23 mouse cellular contexts compared by ENCODE assay signal in genomic region chr11:59138537-59139486, GRCm38 (mm10). TPM values are rescaled to one million over a fixed set of nuclear protein-coding genes. Genes with fewer than 3 reads are reported as not detected.
DNase-seq lines count a peak whose midpoint lies in the region; ATAC-seq and TF ChIP-seq lines count a peak whose summit lies in the region.
"Had no signal": no experiment of that assay in that cellular context is flagged by ENCODE, and none has a peak within 500 bp of the region (broad histone marks: within the 10 kb centered on the region; RNA-seq: fewer than 3 reads in every experiment).

No protein-coding gene starts in this region.

- WGBS in limb, embryonic 14.5 days, result 62% methylated on average over 18 of the region's 19 CpGs
- 69% methylated on average over 19 of the region's 19 CpGs for WGBS in limb, embryonic 10.5 days
- WGBS in heart, embryonic 14.5 days, result 26% methylated on average over 19 of the region's 19 CpGs
- WGBS in intestine, postnatal 0 days, result 73% methylated on average over 19 of the region's 19 CpGs

- TF ChIP-seq POLR2A in limb, embryonic 14.5 days (IDR thresholded peaks at IDR 0.05; ENCODE audit: borderline replicate concordance, extremely low read depth, insufficient read depth, insufficient read length), result no peak

- intact Hi-C loops in gastrocnemius, postnatal 14 days (cut with DNase I; ENCODE audit: low total_unique reads), result no loop called here

- no peak overlapping the region for H3K27ac ChIP-seq in limb, embryonic 14.5 days (replicated peaks; ENCODE audit: low read depth, low read length)
- no peak overlapping the region for H3K27ac ChIP-seq in limb, embryonic 10.5 days
- peak overlapping the region; percentile 96 to 98 for H3K27ac ChIP-seq in heart, embryonic 14.5 days (replicated peaks in 1 of 2; ENCODE audit: control insufficient read depth in 1 of 2, insufficient read depth in 1 of 2, low read depth in 2 of 2, low read length in 2 of 2)
- no peak overlapping the region for H3K27ac ChIP-seq in intestine, postnatal 0 days (ENCODE audit: low read depth, low read length)
- H3K27ac ChIP-seq: forebrain, embryonic 15.5 days; hindbrain, embryonic 13.5 days; intestine, embryonic 15.5 days; kidney, embryonic 15.5 days; liver, embryonic 14.5 days; midbrain, embryonic 15.5 days had no signal

- peaks cover 41% of the 10 kb centered on the region for H3K27me3 ChIP-seq in limb, embryonic 14.5 days (ENCODE audit: control insufficient read depth, insufficient read depth, low read length)
- peaks cover 72% of the 10 kb centered on the region for H3K27me3 ChIP-seq in limb, embryonic 10.5 days (ENCODE audit: low read depth, poor library complexity, severe bottlenecking)
- peaks cover 31% of the 10 kb centered on the region for H3K27me3 ChIP-seq in heart, embryonic 14.5 days (ENCODE audit: control insufficient read depth, insufficient read depth, low read length)
- peaks cover 43% of the 10 kb centered on the region for H3K27me3 ChIP-seq in intestine, postnatal 0 days (replicated peaks; ENCODE audit: control insufficient read depth, insufficient read depth, low read length)

- no peaks in the 10 kb centered on the region for H3K9me3 ChIP-seq in limb, embryonic 14.5 days (ENCODE audit: control insufficient read depth, low read length)
- no peaks in the 10 kb centered on the region for H3K9me3 ChIP-seq in limb, embryonic 10.5 days (replicated peaks)
- H3K9me3 ChIP-seq in heart, embryonic 14.5 days (ENCODE audit: control insufficient read depth, low read length), result no peaks in the 10 kb centered on the region
- H3K9me3 ChIP-seq in intestine, postnatal 0 days (ENCODE audit: control insufficient read depth), result no peaks in the 10 kb centered on the region
- H3K9me3 ChIP-seq: forebrain, embryonic 15.5 days; hindbrain, embryonic 13.5 days; intestine, embryonic 15.5 days; kidney, embryonic 15.5 days; midbrain, embryonic 15.5 days had no signal

- H3K9ac ChIP-seq in limb, embryonic 14.5 days (ENCODE audit: low read depth, low read length, severe bottlenecking), result no peak overlapping the region
- peak overlapping the region; percentile 84 for H3K9ac ChIP-seq in heart, embryonic 14.5 days (ENCODE audit: low read length)
- H3K9ac ChIP-seq in intestine, postnatal 0 days (ENCODE audit: low read depth, low read length), result no peak overlapping the region
- H3K9ac ChIP-seq: forebrain, embryonic 15.5 days; hindbrain, embryonic 13.5 days; intestine, embryonic 15.5 days; kidney, embryonic 15.5 days; liver, embryonic 14.5 days; midbrain, embryonic 15.5 days had no signal

- no peak overlapping the region for H3K4me2 ChIP-seq in limb, embryonic 14.5 days (replicated peaks; ENCODE audit: low read depth, low read length, severe bottlenecking)
- H3K4me2 ChIP-seq in heart, embryonic 14.5 days (ENCODE audit: low read length), result peak overlapping the region; percentile 75
- H3K4me2 ChIP-seq in intestine, postnatal 0 days (replicated peaks; ENCODE audit: low read depth), result no peak overlapping the region
- H3K4me2 ChIP-seq: forebrain, embryonic 15.5 days; hindbrain, embryonic 13.5 days; intestine, embryonic 15.5 days; kidney, embryonic 15.5 days; midbrain, embryonic 15.5 days had no signal

- H3K4me1 ChIP-seq in limb, embryonic 14.5 days (ENCODE audit: control insufficient read depth, insufficient read depth, low read length), result no peaks in the 10 kb centered on the region
- H3K4me1 ChIP-seq in limb, embryonic 10.5 days, result peaks cover 23% of the 10 kb centered on the region
- peaks cover 45 to 49% of the 10 kb centered on the region in 2 experiments for H3K4me1 ChIP-seq in heart, embryonic 14.5 days (ENCODE audit: control insufficient read depth in 2 of 2, insufficient read depth in 2 of 2, low read length in 2 of 2)
- no peaks in the 10 kb centered on the region for H3K4me1 ChIP-seq in intestine, postnatal 0 days (replicated peaks; ENCODE audit: control insufficient read depth, insufficient read depth, low read length)

- no peak for DNase-seq in limb, embryonic 14.5 days (ENCODE audit: low spot score)
- no peak for DNase-seq in limb, embryonic 10.5 days (ENCODE audit: low spot score)
- peak; percentile 68 for DNase-seq in gastrocnemius, postnatal 14 days
- DNase-seq in skeletal muscle tissue, adult 2 months (ENCODE audit: low read depth, low spot score), result peak; percentile 92
- DNase-seq in layer of hippocampus, postnatal 25 days (ENCODE audit: extremely low spot score in 1 of 2, low spot score in 1 of 2), result no peak
- DNase-seq: adrenal gland, postnatal 25 days; B cell, adult 2 months; cerebellum, adult 9-10 months; layer of hippocampus, postnatal 36 days; retina, postnatal 1 day; right cerebral cortex, postnatal 4 days; thymus, adult 18-20 months had no signal

- H3K36me3 ChIP-seq in limb, embryonic 14.5 days (ENCODE audit: control insufficient read depth, insufficient read depth, low read length), result no peaks in the 10 kb centered on the region
- no peaks in the 10 kb centered on the region for H3K36me3 ChIP-seq in limb, embryonic 10.5 days
- H3K36me3 ChIP-seq in heart, embryonic 14.5 days (ENCODE audit: control insufficient read depth, insufficient read depth, low read length), result peaks cover 16% of the 10 kb centered on the region
- H3K36me3 ChIP-seq in intestine, postnatal 0 days (ENCODE audit: control insufficient read depth, insufficient read depth), result no peaks in the 10 kb centered on the region
- H3K36me3 ChIP-seq: forebrain, embryonic 15.5 days; hindbrain, embryonic 13.5 days; intestine, embryonic 15.5 days; kidney, embryonic 15.5 days; midbrain, embryonic 15.5 days had no signal

- TF ChIP-seq CTCF in intestine, postnatal 0 days (IDR thresholded peaks at IDR 0.05; ENCODE audit: low read depth), result no peak

- ATAC-seq in limb, embryonic 14.5 days (ENCODE audit: low FRiP score, low read depth), result peak; percentile 56
- peak; percentile 68 for ATAC-seq in heart, embryonic 14.5 days (ENCODE audit: insufficient number of reproducible peaks, insufficient read depth, low FRiP score, low read depth)
- no peak for ATAC-seq in intestine, postnatal 0 days
- ATAC-seq: forebrain, embryonic 15.5 days; intestine, embryonic 15.5 days; lung, postnatal 0 days; midbrain, embryonic 15.5 days had no signal

- H3K4me3 ChIP-seq in limb, embryonic 14.5 days (replicated peaks; ENCODE audit: low read length), result no peak overlapping the region
- no peak overlapping the region for H3K4me3 ChIP-seq in limb, embryonic 10.5 days
- H3K4me3 ChIP-seq in heart, embryonic 14.5 days (ENCODE audit: control insufficient read depth in 1 of 2, insufficient read depth in 1 of 2, low read depth in 1 of 2, low read length in 2 of 2), result peak overlapping the region; percentile 46 to 47
- no peak overlapping the region for H3K4me3 ChIP-seq in intestine, postnatal 0 days (ENCODE audit: low read depth, low read length)
- H3K4me3 ChIP-seq: erythroblast, embryonic 14.5 days; forebrain, embryonic 15.5 days; hindbrain, embryonic 13.5 days; intestine, embryonic 15.5 days; kidney, embryonic 15.5 days; megakaryocyte, embryonic 14.5 days; midbrain, embryonic 15.5 days had no signal

RNA-seq across cellular contexts. Expression of gene Obscn, which starts 2.6 kb away (rescaled TPM):
- 11.0 and 11.5 TPM in 2 replicates for polyA plus RNA-seq in limb, embryonic 14.5 days (2012; rRNA removed)
- polyA plus RNA-seq in limb, embryonic 14.5 days (2014; fragmentation: Nextera tagmentation; extraction: Ambion mirVana), result 3.2 and 5.4 TPM in 2 replicates
- 0.11 and 0.13 TPM in 2 replicates for polyA plus RNA-seq in limb, embryonic 10.5 days (2016; fragmentation: Nextera tagmentation; extraction: Ambion mirVana)
- 100 to 1,000 TPM; 708 to 848 TPM for total RNA-seq in gastrocnemius, postnatal 14 days (2021)
- 69.1 and 69.4 TPM in 2 replicates for polyA plus RNA-seq in heart, embryonic 14.5 days (2014; fragmentation: Nextera tagmentation; extraction: Ambion mirVana)
- 1 to 10 TPM; 1.5 to 2.2 TPM for total RNA-seq in layer of hippocampus, postnatal 25 days (2021)
- polyA plus RNA-seq in intestine, postnatal 0 days (2015; fragmentation: Nextera tagmentation; extraction: Ambion mirVana), result 0.16 and 0.23 TPM in 2 replicates

RNA-seq across cellular contexts. Expression of gene Iba57, which starts 24.7 kb away (rescaled TPM):
- polyA plus RNA-seq in limb, embryonic 14.5 days (2012; rRNA removed), result 4.0 TPM in 2 replicates
- polyA plus RNA-seq in limb, embryonic 14.5 days (2014; fragmentation: Nextera tagmentation; extraction: Ambion mirVana), result 1.8 and 2.4 TPM in 2 replicates
- 3.3 and 4.5 TPM in 2 replicates for polyA plus RNA-seq in limb, embryonic 10.5 days (2016; fragmentation: Nextera tagmentation; extraction: Ambion mirVana)
- total RNA-seq in gastrocnemius, postnatal 14 days (2021), result 10 to 100 TPM in 1 of 2 experiments, 1 to 10 TPM in 1; 7.7 to 10.6 TPM
- polyA plus RNA-seq in heart, embryonic 14.5 days (2014; fragmentation: Nextera tagmentation; extraction: Ambion mirVana), result 4.6 and 4.9 TPM in 2 replicates
- 1 to 10 TPM; 7.8 to 9.4 TPM for total RNA-seq in layer of hippocampus, postnatal 25 days (2021)
- 3.4 and 4.1 TPM in 2 replicates for polyA plus RNA-seq in intestine, postnatal 0 days (2015; fragmentation: Nextera tagmentation; extraction: Ambion mirVana)

RNA-seq across cellular contexts. Expression of gene Gjc2, which starts 44.2 kb away (rescaled TPM):
- polyA plus RNA-seq in limb, embryonic 14.5 days (2012; rRNA removed), result 0.78 and 1.2 TPM in 2 replicates
- polyA plus RNA-seq in limb, embryonic 14.5 days (2014; fragmentation: Nextera tagmentation; extraction: Ambion mirVana), result 0.36 and 0.70 TPM in 2 replicates
- 0.23 TPM in 1 of 2 replicates, not detected in the other for polyA plus RNA-seq in limb, embryonic 10.5 days (2016; fragmentation: Nextera tagmentation; extraction: Ambion mirVana)
- under 1 TPM; 0.27 to 0.62 TPM for total RNA-seq in gastrocnemius, postnatal 14 days (2021)
- polyA plus RNA-seq in heart, embryonic 14.5 days (2014; fragmentation: Nextera tagmentation; extraction: Ambion mirVana), result 0.23 and 0.39 TPM in 2 replicates
- total RNA-seq in layer of hippocampus, postnatal 25 days (2021), result 10 to 100 TPM; 20.7 to 23.4 TPM
- polyA plus RNA-seq in intestine, postnatal 0 days (2015; fragmentation: Nextera tagmentation; extraction: Ambion mirVana), result 2.2 and 2.3 TPM in 2 replicates

RNA-seq across cellular contexts. Expression of gene Guk1, which starts 53.2 kb away (rescaled TPM):
- 101 and 102 TPM in 2 replicates for polyA plus RNA-seq in limb, embryonic 14.5 days (2012; rRNA removed)
- polyA plus RNA-seq in limb, embryonic 14.5 days (2014; fragmentation: Nextera tagmentation; extraction: Ambion mirVana), result 126 and 129 TPM in 2 replicates
- polyA plus RNA-seq in limb, embryonic 10.5 days (2016; fragmentation: Nextera tagmentation; extraction: Ambion mirVana), result 145 and 155 TPM in 2 replicates
- total RNA-seq in gastrocnemius, postnatal 14 days (2021), result 10 to 100 TPM; 17.1 to 20.2 TPM
- polyA plus RNA-seq in heart, embryonic 14.5 days (2014; fragmentation: Nextera tagmentation; extraction: Ambion mirVana), result 133 and 136 TPM in 2 replicates
- total RNA-seq in layer of hippocampus, postnatal 25 days (2021), result 100 to 1,000 TPM; 138 to 146 TPM
- polyA plus RNA-seq in intestine, postnatal 0 days (2015; fragmentation: Nextera tagmentation; extraction: Ambion mirVana), result 110 and 119 TPM in 2 replicates

Comparison
In these comparisons a context has a peak if more than half of its experiments do, and no peak if none do; other contexts are left out.
1. DNase-seq: peak in gastrocnemius, postnatal 14 days (single experiment) and skeletal muscle tissue, adult 2 months (single experiment); none in limb, embryonic 14.5 days (single experiment), limb, embryonic 10.5 days (single experiment) and layer of hippocampus, postnatal 25 days (0 of 2).
2. H3K27ac ChIP-seq: peak in heart, embryonic 14.5 days (2 of 2); none in limb, embryonic 14.5 days (single experiment), limb, embryonic 10.5 days (single experiment) and intestine, postnatal 0 days (single experiment).
3. H3K4me3 ChIP-seq: peak in heart, embryonic 14.5 days (2 of 2); none in limb, embryonic 14.5 days (single experiment), limb, embryonic 10.5 days (single experiment) and intestine, postnatal 0 days (single experiment).